Mouse (Mus musculus): ENCODE measurements around the gene Phlda3.

Phlda3 gene

DNA sequence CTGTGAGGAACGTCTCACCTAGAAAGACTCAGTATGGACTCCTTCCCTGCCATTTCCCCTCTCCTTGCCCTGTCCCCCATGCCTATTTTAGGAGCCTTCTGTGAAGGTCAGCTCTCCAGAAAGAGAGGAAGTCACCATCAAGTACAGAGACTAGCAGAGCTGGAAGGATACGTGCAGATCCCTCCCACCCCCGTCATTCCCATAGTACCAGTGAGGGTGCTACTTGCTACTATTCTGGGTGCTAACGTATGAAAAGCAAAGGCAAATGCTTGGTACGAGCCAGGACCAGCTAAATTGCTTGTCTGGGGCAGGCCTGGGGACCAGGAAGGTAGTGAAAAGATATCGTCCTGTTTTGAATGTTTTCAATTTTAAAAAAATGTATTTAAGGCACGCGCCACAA, 8.6 kb upstream of the Phlda3 start:
- in situ Hi-C loops (cut with MboI, MseI) = no loop called here

DNA sequence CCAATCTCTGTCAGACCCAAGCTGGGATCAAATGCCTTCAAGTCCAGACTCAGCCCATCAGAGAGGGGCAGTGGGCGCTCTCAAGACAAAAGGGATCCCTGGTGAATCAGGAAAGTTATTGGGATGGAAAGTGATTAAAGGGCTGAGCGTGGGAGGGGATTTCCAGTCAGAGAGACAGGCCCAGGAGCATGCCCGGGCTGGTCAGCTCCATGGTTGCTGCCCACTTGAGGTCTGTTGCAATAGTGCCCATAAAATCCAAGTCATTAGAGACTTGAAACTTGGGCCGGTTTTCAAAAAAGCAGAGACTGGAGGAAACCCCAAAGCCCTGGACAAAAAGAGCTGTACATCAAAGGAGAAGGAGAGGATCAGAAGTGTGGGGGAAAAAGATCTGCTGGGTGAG, 6.2 kb upstream of the Phlda3 start:
- in situ Hi-C loops (cut with MboI, MseI) = no loop called here

DNA sequence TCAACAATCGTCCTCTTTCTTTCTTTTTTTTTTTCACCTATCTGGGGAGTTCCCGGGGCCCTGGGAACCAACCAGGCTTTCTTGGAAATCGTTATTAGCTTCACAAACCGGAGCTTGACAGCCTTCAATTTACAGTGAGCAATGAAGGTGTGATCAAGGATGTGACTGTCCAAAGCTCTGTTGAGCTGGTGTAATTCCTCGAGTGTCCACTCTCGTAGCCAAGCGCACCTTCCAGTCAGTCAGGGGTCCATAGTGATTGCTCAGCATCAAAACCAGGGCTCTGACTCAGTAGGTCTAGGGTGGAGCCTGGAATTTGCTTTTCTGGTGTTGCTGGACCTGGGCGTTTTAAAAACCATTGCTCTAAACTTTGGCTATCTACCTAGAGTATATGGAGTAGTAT, 5.7 kb upstream of the Phlda3 start:
- in situ Hi-C loops (cut with MboI, MseI) = no loop called here

DNA sequence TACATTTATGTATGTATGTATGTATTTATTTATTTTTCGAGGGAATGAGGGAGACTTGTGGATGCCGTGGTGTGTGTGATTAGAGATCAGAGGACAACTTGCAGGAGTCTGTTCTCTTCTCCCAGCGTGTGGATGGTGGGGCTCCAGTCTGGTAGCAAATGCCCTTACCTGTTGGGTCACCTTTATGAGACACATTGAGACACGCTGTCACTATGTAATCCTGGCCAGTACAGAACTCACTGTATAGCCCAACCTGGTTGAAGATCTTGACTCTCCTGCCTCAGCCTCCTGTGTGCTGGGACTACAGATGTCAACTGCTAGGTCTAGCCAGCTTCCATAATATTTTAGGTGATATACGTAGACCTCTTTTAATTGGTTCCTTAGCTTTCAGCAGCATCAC, 4.2 kb upstream of the Phlda3 start:
- in situ Hi-C loops (cut with MboI, MseI) = no loop called here

DNA sequence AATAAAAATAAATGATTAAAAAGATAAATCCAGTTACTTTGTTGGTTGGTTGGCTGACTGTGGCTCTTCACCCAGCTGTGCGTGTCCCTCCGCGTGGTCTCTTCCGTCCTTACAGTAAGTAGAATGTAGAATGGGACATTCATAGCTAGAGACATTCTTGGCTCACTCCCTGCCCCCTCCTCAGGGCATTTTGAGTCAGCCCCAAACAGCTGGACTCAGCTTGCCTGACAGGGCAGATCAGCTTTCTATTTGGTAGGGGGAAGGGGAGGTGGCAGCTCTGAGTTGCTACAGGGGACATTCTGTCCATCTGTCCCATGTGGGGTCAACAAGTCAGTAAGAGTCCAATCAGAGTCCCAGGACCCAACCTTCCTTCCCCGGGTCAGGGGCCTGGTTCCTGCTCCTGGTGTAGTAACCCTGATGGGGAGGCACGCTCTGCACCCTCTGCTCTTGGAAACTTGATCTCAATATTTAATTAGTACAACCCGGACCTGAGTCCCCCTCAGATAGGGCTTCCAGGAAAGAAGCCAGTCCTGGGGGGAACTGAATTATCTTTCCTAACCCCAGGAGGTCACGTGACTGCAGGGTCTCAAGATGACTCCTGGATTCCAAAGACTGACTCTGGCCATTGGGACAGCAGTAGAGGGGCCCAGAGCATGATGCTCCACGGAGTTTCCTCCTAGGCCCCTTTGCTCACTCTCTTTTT, 2.3 kb upstream of the Phlda3 start:
- in situ Hi-C loops (cut with MboI, MseI) = no loop called here

DNA sequence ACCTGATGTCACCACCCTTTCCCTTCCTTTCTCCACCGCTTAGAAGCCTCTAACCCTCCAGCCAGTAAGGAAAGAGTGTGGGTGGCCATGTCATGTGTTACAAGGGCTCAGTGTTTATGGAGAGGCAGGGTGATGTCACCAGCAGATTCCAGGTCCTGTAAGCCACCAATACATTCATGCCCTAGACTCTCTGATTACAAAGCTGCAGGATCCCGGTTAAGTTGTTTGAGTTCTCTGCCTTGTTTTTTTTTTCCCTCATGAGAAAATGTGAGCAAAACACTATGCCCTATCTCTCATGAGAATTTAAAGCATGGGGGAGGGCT, 1.8 kb upstream of the Phlda3 start:
- in situ Hi-C loops (cut with MboI, MseI) = no loop called here

DNA sequence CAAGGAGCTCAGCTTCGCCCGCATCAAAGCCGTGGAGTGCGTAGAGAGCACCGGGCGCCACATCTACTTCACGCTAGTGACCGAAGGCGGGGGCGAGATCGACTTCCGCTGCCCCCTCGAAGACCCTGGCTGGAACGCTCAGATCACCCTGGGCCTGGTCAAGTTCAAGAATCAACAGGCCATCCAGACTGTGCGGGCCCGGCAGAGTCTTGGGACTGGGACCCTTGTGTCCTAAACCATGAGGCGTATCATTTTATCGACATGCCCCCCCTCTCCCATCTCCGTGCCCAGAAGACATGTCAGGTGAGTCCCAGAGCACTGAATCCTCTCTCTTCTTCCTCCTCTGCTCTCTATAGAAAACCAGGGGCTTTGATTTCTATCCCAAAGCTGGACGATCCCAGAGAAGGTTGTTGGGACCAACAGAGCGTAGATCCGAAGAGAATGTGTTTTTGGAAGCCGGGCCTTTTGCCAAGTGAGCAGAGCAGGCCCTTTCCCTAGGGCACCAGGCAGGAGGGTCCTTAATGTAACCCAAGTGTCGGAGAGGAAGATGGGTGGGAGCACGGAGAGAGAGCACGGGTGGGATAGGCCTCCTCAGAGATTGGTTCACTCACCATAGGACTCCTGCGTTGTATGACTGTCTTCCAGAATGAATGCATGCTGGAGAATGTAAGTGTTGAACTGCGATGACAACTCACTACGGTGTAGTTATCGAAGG, 830 bp downstream of the Phlda3 start:
- in situ Hi-C loops (cut with MboI, MseI) = no loop called here

DNA sequence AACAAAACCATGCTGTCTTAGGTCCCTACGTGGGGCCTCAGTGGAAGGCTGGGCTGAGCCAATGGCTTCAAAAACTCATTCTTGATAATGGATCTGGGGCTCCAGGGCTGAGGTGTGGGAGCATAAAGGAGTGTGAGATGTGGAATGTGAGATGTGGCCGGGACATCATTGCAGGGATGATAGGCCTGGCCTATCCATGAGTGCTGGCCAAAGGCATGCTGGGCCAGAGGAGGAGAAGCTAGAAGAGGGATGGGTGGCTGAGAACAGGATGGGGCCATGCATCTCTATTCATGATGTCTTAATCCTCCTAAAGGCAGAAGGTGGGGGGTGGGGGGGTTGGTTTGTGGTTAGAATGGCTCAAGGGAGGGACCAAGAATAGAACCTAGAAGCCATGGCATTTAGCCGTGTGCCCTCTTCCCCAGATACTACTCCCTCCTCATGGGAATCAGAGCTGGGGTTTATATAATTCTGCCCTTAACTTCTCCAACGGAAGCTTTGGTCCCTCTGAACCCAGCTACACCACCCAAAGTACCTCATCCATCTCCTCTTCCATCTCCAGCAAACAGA, 1.5 kb downstream of the Phlda3 start:
- in situ Hi-C loops (cut with MboI, MseI) = no loop called here

DNA sequence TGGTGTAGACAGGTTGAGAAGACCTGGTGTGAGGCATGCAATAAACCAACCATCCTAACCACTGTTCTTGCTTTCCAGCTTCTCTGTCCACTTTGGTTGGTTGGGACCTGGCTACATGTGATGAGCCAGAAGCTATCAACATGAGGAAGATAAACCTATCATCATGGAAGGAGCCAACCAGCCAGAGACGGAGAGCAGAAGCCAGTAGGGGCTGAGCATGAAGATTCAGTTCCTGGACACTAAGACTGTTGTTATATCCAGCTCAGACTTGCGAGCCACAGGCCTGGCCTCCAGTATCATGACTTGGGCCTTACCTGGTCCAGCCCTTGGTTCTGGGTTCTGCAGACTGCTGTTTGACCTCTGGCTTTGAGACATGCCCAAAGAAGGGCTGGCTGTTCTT, 2.5 kb downstream of the Phlda3 start:
- in situ Hi-C loops (cut with MboI, MseI) = no loop called here

DNA sequence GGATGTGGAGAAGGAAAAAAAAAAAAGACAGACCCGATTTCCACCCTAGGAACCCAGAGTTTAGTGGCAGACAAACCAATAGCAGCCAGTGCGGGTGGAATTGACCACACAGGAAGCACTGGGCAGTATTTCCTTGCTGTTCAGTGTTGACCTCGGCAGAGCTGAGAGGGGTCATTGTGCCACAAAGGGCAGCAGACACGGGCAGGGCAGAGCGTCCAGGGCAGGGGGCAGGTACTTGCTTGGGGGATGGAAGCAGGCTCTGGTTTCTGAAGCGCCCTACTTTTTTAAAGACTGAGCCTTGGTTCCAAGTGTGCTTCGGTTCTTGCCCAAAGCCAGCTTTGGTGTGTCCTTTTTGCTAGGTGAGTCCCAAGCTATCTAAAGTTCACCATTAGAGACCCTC, 4.3 kb downstream of the Phlda3 start:
- in situ Hi-C loops (cut with MboI, MseI) = no loop called here

DNA sequence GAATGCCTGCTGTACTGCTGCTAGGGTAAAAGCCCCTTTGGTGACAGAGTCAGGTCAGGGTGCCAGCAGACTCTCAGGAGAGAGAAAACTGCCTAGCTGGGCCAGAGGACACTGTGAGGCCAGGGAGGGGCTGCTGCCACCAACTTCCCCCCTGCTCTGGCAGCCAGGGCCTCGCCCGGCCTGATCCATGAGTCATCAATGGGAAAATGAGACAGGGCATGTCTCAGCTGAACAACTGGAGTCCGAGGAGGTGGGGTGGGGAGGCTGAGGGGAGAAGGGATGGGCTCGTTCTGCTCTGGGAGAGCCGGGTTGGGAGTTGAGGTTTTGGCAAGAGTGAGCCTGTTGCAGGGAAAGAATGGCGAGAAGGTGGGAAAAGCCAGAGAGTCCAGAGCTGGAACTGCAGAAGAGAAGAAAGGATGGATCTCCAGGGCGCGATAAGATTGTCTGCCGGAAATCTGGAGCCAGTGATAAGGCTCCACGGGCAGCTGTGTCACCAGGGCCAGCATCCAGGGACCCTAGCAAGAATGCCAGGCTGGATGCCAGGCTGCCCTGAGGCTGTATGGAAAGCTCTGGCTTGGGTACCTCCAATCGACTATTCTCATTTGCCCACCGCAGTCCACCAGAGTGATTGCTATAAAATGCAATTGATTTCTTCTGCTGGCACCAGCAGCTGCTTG, 5.1 kb downstream of the Phlda3 start:
- in situ Hi-C loops (cut with MboI, MseI) = no loop called here

DNA sequence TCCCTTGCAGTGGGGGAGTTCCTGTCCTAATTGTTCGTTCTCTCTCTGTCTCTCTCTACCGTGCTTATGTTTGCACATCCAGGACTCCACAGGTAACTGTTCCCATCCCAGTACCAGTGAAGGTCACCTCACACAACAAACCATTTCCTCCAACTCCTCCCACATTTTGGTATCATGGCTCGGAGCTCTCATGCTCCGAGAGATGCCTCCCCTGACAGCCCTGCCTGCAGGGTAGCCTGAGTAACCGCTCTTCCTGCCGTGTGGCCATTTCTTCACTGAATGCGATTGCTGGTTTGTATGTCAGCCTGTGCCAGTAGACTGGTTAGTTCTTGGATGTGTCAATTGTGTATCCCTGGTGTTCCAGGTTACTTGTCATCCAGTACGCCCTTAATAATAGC, 5.7 kb downstream of the Phlda3 start:
- in situ Hi-C loops (cut with MboI, MseI) = no loop called here

DNA sequence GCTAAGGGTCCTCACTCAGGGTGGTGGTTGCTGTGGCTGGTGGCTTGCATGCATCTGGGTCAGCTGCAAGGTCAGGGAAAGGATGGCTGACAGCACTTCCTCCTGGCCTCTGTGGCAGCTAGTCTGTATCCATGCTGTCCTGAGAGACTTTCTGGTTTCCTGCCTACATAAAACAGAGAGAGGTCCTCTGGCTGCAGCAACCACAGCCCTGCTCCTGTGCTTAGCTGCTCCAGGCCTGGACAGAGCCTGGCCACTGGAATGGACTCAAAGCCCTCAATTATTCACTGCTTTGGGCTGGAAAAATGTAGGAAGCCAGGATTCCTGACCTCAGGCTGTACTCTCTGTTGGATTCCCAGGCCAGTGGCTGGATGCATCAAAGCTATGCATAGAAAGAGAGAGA, 10.7 kb downstream of the Phlda3 start:
- in situ Hi-C loops (cut with MboI, MseI) = no loop called here

DNA sequence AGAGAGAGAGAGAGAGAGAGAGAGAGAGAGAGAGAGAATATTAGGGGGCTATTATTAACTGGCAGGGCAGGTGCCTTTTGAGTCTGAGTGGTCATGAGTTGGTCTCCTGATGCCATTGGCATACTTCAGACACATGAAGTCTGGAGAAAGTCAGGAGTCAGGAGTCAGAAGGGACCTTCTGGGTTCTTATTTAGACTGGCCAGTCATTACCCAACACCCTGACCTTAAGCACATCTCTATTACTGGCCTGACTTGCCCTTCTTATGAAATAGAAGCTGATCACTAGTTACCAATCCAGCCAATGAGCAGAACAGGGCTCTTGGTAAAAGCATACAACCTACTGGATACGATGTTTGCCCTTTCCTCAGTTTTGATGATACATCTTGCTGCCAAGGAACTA, 11.1 kb downstream of the Phlda3 start:
- in situ Hi-C loops (cut with MboI, MseI) = no loop called here

DNA sequence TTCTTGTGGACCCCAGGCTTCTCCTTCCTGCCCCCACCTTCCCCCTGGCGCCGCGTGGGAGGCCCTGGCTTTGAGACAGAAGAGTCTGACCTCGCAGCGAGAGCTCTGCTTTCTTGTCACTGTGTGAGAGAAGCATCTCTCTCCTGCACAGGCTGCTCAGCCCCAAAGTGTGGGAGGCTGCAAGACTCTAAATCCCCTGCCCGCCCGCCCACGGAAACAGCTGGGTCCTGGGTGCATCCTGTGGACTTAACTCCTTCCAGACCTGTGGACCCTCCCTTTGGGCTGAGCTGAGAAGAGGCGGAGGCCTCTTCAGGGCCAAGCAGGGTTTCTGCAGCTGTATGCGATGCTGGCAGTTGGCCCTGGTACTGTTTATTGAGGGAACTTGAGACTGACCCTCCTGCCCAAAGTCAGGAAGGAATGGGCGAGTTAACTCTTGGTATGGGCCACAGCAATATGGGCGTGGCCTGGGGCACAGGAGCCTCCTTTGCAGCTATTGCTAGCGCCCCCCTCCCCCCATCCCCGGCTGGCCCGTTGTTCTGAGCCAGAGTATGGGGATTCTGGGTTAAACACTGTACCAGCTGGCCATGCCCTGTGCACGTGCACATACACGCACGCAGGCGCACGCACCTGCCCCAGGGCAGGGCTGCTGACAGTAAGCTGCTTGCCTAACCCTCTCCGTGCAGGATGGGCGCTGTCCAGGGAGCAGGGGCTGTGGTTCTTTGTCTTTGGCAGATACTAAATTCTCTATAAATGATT, 13.0 kb downstream of the Phlda3 start, which contains the start of gene Tnni1:
Tnni1 (plus strand) TSS at position 655 of the 756 bp plus-strand sequence.
- in situ Hi-C loops (cut with MboI, MseI) = no loop called here

DNA sequence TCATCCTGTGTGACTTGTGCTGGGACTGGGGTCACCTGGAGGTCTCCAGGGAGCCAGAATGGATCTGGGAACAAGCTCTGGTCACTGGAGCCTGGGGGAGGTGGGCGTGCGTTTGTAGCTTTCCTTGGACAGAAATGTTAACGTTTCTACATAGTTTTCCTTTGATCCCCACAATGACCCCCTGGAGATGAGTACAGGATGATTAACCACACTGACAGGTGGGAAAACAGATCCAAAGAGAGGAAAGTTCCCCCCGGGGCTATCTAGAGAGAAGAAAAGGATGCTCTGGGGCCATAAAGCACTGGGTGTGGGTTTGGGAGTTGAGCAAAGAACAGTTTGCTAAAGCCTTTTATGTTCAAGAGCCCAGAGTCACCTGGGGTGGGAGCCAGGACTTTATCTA, 14.7 kb downstream of the Phlda3 start:
- in situ Hi-C loops (cut with MboI, MseI) = loop anchor here (5.0 kb wide), 1 partner anchor 58 kb away; the partner anchor contains the start of gene Csrp1

DNA sequence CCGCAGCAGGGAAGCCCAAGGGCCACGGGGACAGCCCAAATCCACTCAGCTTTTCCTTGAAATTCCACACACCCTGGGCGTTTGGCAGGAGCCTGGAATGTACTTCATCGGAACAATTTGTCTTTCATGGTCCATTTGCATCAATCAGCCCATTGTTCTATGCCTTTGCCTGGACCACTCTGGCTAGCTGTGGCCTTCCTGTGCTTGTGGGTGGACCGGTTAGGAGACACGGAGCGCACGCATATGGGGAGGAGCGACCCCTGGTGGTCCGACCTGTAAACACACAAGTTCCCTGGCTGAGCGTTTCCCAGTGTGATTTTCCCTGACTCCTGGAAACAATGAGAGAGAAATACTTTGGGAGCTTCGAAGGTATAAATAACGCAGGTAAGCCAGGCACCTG, 15.3 kb downstream of the Phlda3 start:
- in situ Hi-C loops (cut with MboI, MseI) = loop anchor here (5.0 kb wide), 1 partner anchor 59 kb away; the partner anchor contains the start of gene Csrp1

DNA sequence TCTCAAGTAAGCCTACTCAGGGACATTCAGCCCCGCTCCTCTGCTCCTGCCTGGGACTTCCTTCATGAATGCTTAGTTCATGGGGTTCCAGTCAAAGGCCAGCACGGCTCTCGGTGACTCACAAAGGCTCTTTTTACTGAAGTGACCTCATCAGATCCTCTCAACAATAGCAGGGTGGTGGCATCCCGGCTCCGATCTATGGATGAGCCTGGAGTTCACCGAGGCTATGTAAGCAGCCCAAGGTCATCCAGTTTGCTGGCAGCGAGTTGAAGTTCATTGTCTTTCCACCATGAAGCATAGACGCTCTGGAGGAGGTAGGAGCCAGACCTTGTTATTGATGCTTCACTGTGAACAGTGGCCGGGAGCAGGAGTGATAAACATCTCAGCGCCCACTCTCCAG, 16.9 kb downstream of the Phlda3 start:
- in situ Hi-C loops (cut with MboI, MseI) = loop anchor here (5.0 kb wide), 1 partner anchor 61 kb away; the partner anchor contains the start of gene Csrp1

DNA sequence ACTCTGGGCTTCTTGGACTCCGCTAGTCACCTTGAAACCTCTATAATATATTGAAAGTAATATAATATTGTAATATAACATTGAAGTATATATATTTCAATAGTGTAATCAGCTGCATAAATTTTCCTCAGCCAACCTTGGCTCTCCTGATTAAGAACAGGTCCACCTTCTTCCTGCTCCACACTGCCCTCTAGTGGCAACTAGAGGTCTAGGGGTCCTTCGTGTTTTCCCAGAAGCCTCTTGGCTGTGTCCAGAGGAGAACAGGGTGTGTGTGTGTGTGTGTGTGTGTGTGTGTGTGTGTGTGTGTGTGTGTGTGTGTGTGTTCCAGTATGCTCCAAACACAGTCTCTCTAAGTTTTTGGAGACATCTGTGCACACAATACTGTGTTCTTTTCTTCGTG, 21.9 kb downstream of the Phlda3 start:
- in situ Hi-C loops (cut with MboI, MseI) = loop anchor here (5.0 kb wide), 1 partner anchor 35 kb away; no protein-coding TSS in a partner anchor

DNA sequence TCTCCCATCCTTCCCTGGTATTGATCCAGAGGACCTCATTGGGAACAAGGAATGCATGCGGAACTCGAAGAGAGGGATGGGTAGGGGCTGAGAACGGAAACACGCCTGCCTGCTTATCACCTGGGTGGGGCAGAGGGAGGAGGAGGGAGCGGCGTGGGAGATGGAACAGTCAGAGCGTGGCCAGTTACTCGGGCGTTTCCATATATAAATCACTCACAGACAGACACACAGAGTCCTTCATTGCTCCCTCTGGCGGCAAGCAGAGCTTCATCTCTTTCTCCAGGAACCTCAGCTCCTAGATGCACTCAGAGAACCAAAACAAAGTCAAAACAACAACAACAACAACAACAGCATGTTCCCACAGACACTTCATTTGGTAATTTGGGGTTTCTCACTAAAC, 22.8 kb downstream of the Phlda3 start:
- in situ Hi-C loops (cut with MboI, MseI) = loop anchor here (5.0 kb wide), 1 partner anchor 36 kb away; no protein-coding TSS in a partner anchor

DNA sequence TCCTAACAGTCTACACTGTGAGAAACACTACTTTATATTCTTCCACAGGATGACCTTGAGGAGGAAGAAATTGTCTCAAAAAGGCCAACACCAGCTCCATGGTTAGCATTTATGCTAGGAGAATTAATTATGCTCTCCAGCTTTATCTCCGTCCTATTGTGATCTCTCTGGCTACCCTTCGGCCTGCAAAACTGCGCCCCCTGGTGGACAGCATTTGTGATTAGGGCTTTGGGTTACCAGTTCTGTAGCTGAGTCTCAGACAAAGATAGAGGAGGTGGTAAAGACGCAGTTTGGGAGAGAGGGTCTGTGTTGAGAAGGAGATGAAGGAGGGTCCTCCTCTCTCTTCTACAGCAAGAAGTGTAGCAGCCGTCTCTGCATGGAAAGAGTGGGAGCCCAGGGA, 23.9 kb downstream of the Phlda3 start:
- in situ Hi-C loops (cut with MboI, MseI) = loop anchor here (5.0 kb wide), 1 partner anchor 38 kb away; no protein-coding TSS in a partner anchor

Measured in T-helper 1 cell (primary cell).